Mouse (Mus musculus) MEL (cell line): ENCODE results near the gene Dnajb8.

Source experiments
- CTCF ChIP-seq, 3 experiments: IDR thresholded peaks in 2 of 3; conservative IDR thresholded peaks in 1 of 3; 2 replicates each; pipeline ENCODE4 v1.5.1; 2011 to 2012; ENCODE audit warnings: low read length in 3 of 3, low read depth in 2 of 3, mild to moderate bottlenecking in 2 of 3, improper control_type of control experiment in 1 of 3, inconsistent platforms in 1 of 3, mixed read lengths in 1 of 3, moderate library complexity in 1 of 3; ENCODE audit not compliant: control insufficient read depth in 1 of 3, insufficient read depth in 1 of 3, poor library complexity in 1 of 3, severe bottlenecking in 1 of 3
- E2F4 ChIP-seq: IDR thresholded peaks from 2 replicates; pipeline ENCODE4 v1.6.1; 2011; ENCODE audit warnings: low read depth, low read length, improper control_type of control experiment, borderline replicate concordance
- HCFC1 ChIP-seq: IDR thresholded peaks from 2 replicates; pipeline ENCODE4 v1.6.1; 2012; ENCODE audit warnings: low read depth, mild to moderate bottlenecking, inconsistent platforms, low read length, improper control_type of control experiment, moderate library complexity
- POLR2A ChIP-seq, 2 experiments: IDR thresholded peaks; 2 replicates each; pipeline ENCODE4 v1.6.1; 2011 to 2012; ENCODE audit warnings: low read length in 2 of 2, mild to moderate bottlenecking in 2 of 2, control low read depth in 1 of 2, improper control_type of control experiment in 1 of 2, low read depth in 1 of 2, moderate library complexity in 1 of 2; ENCODE audit not compliant: control insufficient read depth in 1 of 2, insufficient read depth in 1 of 2, poor library complexity in 1 of 2
- POLR2AphosphoS5 ChIP-seq: IDR thresholded peaks from 2 replicates; pipeline ENCODE4 v1.6.1; 2012; ENCODE audit warnings: low read depth, borderline replicate concordance, mild to moderate bottlenecking, inconsistent platforms, low read length, moderate library complexity, mixed read lengths
- TAL1 ChIP-seq: IDR thresholded peaks from 2 replicates; pipeline ENCODE4 v1.6.1; 2012; ENCODE audit warnings: mild to moderate bottlenecking, inconsistent platforms, low read length, moderate library complexity, mixed read lengths

- no peak for TF ChIP-seq HCFC1
- no peak for TF ChIP-seq E2F4
- TF ChIP-seq POLR2AphosphoS5, result no peak
- no peak for TF ChIP-seq CTCF (IDR thresholded peaks at IDR 0.05 in 2 of 3, conservative IDR thresholded peaks at IDR 0.05 in 1 of 3; ENCODE audit: control insufficient read depth in 1 of 3, insufficient read depth in 1 of 3, low read depth in 2 of 3, low read length in 3 of 3, poor library complexity in 1 of 3, severe bottlenecking in 1 of 3)
- no peak for TF ChIP-seq TAL1
- TF ChIP-seq POLR2A (IDR thresholded peaks at IDR 0.05; ENCODE audit: control insufficient read depth in 1 of 2, insufficient read depth in 1 of 2, low read depth in 1 of 2, low read length in 2 of 2, poor library complexity in 1 of 2), result no peak
These were observed 11.9 kb downstream of the Dnajb8 start for GRCm38 (mm10) chr6:88233996-88234395.
